8 mouse cellular contexts compared by ENCODE assay signal in genomic region chr9:95511472-95512330, GRCm38 (mm10). TPM values are rescaled to one million over a fixed set of nuclear protein-coding genes. Genes with fewer than 3 reads are reported as not detected.
DNase-seq lines count a peak whose midpoint lies in the region; ATAC-seq lines count a peak whose summit lies in the region.

Gene U2surp, minus strand, starts transcription at chr9:95511996.

- peak within 1 kb of the TSS; percentile 87 for H3K27ac ChIP-seq in hindbrain, embryonic 16.5 days (ENCODE audit: low read depth, low read length)
- peak within 1 kb of the TSS; percentile 88 for H3K27ac ChIP-seq in macrophage

- WGBS in hindbrain, embryonic 16.5 days, result under 1% methylated on average over 73 of the region's 74 CpGs
- whole genome bisulfite sequencing in macrophage (ENCODE audit: missing documents), result under 1% methylated on average over 60 of the region's 74 CpGs

- peak within 1 kb of the TSS; percentile 98 for H3K4me2 ChIP-seq in hindbrain, embryonic 16.5 days (ENCODE audit: low read length)

- H3K4me3 ChIP-seq in hindbrain, embryonic 16.5 days (ENCODE audit: low read length), result peak within 1 kb of the TSS; percentile 87
- peak within 1 kb of the TSS; percentile 96 for H3K4me3 ChIP-seq in macrophage (ENCODE audit: inconsistent target)

- no peaks in the 10 kb centered on the region for H3K27me3 ChIP-seq in hindbrain, embryonic 16.5 days (replicated peaks; ENCODE audit: control insufficient read depth, insufficient read depth, low read length)

- no peaks in the 10 kb centered on the region for H3K36me3 ChIP-seq in hindbrain, embryonic 16.5 days (ENCODE audit: control insufficient read depth, insufficient read depth, low read length)
- no peaks in the 10 kb centered on the region for H3K36me3 ChIP-seq in macrophage (ENCODE audit: inconsistent target)

- no peaks in the 10 kb centered on the region for H3K9me3 ChIP-seq in hindbrain, embryonic 16.5 days (ENCODE audit: control insufficient read depth, low read length)

- H3K79me2 ChIP-seq in macrophage (ENCODE audit: inconsistent target), result peaks cover 55% of the 10 kb centered on the region

- peaks cover 11% of the 10 kb centered on the region for H3K4me1 ChIP-seq in hindbrain, embryonic 16.5 days (ENCODE audit: control insufficient read depth, insufficient read depth, low read depth, low read length)

- H3K9ac ChIP-seq in hindbrain, embryonic 16.5 days (ENCODE audit: low read depth, low read length), result peak within 1 kb of the TSS; percentile 92

- peak; percentile 97 for ATAC-seq in hindbrain, embryonic 16.5 days

- DNase-seq in WW6 (ENCODE audit: low read depth, low spot score), result peak; percentile 96
- peak; percentile 88 to 95 for DNase-seq in cerebellum, postnatal 4 days (ENCODE audit: low spot score in 2 of 2)
- DNase-seq in gastrocnemius, adult 18-20 months (ENCODE audit: low spot score), result peak; percentile 96
- DNase-seq in left cerebral cortex, adult 18-20 months (ENCODE audit: low spot score in 2 of 2), result peak; percentile 96 to 98
- DNase-seq in right cerebral cortex, adult 18-20 months, result peak; percentile 98
- DNase-seq in urinary bladder, postnatal 10 days (ENCODE audit: low spot score), result peak; percentile 81

RNA-seq across cellular contexts. Expression of gene U2surp, which starts in this region (rescaled TPM):
- total RNA-seq in gastrocnemius, adult 18-20 months (2021), result 10 to 100 TPM; 25.1 to 29.3 TPM
- polyA plus RNA-seq in hindbrain, embryonic 16.5 days (2015; fragmentation: Nextera tagmentation; extraction: Ambion mirVana), result 107 and 108 TPM in 2 replicates
- total RNA-seq in left cerebral cortex, adult 18-20 months (2021), result 10 to 100 TPM; 59.8 to 61.0 TPM
- 100 to 1,000 TPM; 126 to 272 (median 197) TPM for total RNA-seq in macrophage (2018; cell fraction: chromatin; rRNA removed)
- 10 to 100 TPM; 50.8 to 72.8 (median 64.3) TPM for total RNA-seq in macrophage (2018; cell fraction: cytosol; rRNA removed)
- 100 to 1,000 TPM in 17 of 26 experiments, 10 to 100 TPM in 9; 80.9 to 217 (median 113) TPM for total RNA-seq in macrophage (2018; cell fraction: nucleus; rRNA removed)
- 39.7 to 66.3 TPM (median 45.5 TPM) in 3 replicates for polyA plus RNA-seq in macrophage (2018)

Comparison
In these comparisons a context has a peak if more than half of its experiments do, and no peak if none do; other contexts are left out.
1. Peak in every context shown above with its lines: DNase-seq, ATAC-seq, H3K4me3 ChIP-seq and H3K27ac ChIP-seq.